Mouse (Mus musculus) E14TG2a.4 (cell line): ENCODE measurements at regions not wholly inside any gene's neighbourhood (a gene's known extent, or its start where the extent isn't known, plus 50 kb on each side); places are given as distances from the start of the nearest gene placed in this dataset.

ENCODE experiments used
- CTCF ChIP-seq: conservative IDR thresholded peaks from 2 replicates; pipeline ENCODE4 v1.5.1; 2014; ENCODE audit warnings: low read length
- NANOG ChIP-seq: IDR thresholded peaks from 2 replicates; pipeline ENCODE4 v1.6.1; 2014; ENCODE audit warnings: borderline replicate concordance, low read length, mixed read lengths

- TF ChIP-seq CTCF (no peak), NANOG (no peak)
Observed at GRCm38 (mm10) chr4:81173111-81173510, 262.7 kb downstream of the Lurap1l start.
